Mouse (Mus musculus): ENCODE results near the gene Gm813. TPM values are rescaled to one million over a fixed set of nuclear protein-coding genes. Genes with fewer than 3 reads are reported as not detected.
"Not testable (repeated sequence)": the region's sequence is repeated elsewhere in the genome, so short reads cannot be mapped to it uniquely, and the experiment has no call there.

Gm813 gene
- polyA plus RNA-seq (2016; fragmentation: Nextera tagmentation; extraction: Ambion mirVana), result not detected in 2 replicates

DNA sequence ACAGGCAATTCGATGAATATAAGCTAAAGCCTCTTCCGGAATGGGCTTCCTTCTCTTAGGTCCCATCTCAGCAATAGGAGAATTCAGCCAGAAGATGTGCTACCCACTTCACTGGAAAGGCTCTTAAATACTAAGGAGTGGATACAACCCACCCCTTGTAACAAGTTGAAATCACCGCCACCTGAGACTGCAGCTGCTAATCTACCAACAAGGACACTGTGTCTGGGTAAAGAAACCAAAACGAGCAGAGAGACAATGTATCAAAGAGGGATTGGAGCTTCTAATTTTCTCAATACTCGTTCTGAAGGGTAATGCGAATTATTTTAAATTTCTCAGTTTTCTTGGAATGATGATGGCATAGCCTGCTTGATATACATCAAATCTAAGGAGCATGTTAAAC, at the start of gene Gm813:
Gene Gm813 (minus strand): TSS at position 101 of the 400 bp plus-strand sequence.
- Histone ChIP-seq H3K4me2 (no peak within 1 kb of the TSS), H3K4me1 (peaks cover 4% of the 10 kb centered on the region; the same call in 1 of the 2 replicates), H3K36me3 (no peaks in the 10 kb centered on the region), H3K9me3 (replicated peaks) (no peaks in the 10 kb centered on the region), H3K27ac (no peak within 1 kb of the TSS), H3K4me3 (no peak within 1 kb of the TSS), H3K27me3 (replicated peaks) (no peaks in the 10 kb centered on the region), H3K9ac (no peak within 1 kb of the TSS)
- ATAC-seq, result no peak
- WGBS (ENCODE audit: insufficient replicate concordance), result 77% methylated on average over 6 of the region's 6 CpGs

- Histone ChIP-seq H3K4me1 (peaks cover 93% of the 10 kb centered on the region), H3K27ac (peak overlapping the region; percentile 100)
- not testable (repeated sequence) for H3K9me3 ChIP-seq (replicated peaks); H3K36me3 ChIP-seq; H3K9ac ChIP-seq; ATAC-seq; H3K27me3 ChIP-seq (replicated peaks); H3K4me3 ChIP-seq; H3K4me2 ChIP-seq
These were observed 48.4 kb upstream of the Gm813 start for GRCm38 (mm10) chr16:58665137-58665536.

GRCm38 (mm10) chr16:58663816-58664215, 47.0 kb upstream of the Gm813 start:
- Histone ChIP-seq H3K27me3 (replicated peaks) (no peaks in the 10 kb centered on the region), H3K36me3 (no peaks in the 10 kb centered on the region), H3K9ac (0 out of 2 replicates have a peak overlapping the region, but pooled peaks have one; percentile 7), H3K9me3 (replicated peaks) (no peaks in the 10 kb centered on the region), H3K4me3 (no peak overlapping the region), H3K27ac (peak overlapping the region; percentile 100), H3K4me2 (no peak overlapping the region), H3K4me1 (peaks cover 97% of the 10 kb centered on the region)
- WGBS (ENCODE audit: insufficient replicate concordance), result 78% methylated on average over 2 of the region's 2 CpGs
- no peak for ATAC-seq

DNA sequence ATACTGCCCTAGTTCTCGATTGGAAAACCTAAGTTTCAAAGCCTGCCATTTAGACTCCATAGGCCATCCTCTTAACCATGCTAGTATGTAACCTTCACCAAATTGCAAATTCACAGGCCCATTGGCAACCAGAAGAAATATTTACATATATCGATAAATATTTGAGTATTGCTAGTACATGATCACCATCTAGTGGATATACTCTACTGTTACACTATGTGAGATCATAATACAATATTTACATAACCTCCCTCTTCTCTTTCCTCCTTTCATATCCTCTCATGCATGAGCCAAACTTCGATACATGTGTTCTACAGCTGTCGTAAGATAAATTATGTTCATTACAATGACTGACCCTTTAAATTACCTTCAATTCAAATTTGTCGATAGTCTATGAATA, 46.2 kb upstream of the Gm813 start:
- peak overlapping the region; percentile 61; the same call in 1 of the 2 replicates for H3K4me2 ChIP-seq
- ATAC-seq, result no peak
- peak overlapping the region; percentile 100 for H3K27ac ChIP-seq
- peaks cover 97% of the 10 kb centered on the region for H3K4me1 ChIP-seq
- WGBS (ENCODE audit: insufficient replicate concordance), result 50% methylated on average over 5 of the region's 5 CpGs
- no peaks in the 10 kb centered on the region for H3K27me3 ChIP-seq (replicated peaks)
- no peaks in the 10 kb centered on the region for H3K9me3 ChIP-seq (replicated peaks)
- peak overlapping the region; percentile 67 for H3K9ac ChIP-seq
- H3K36me3 ChIP-seq, result no peaks in the 10 kb centered on the region
- no peak overlapping the region for H3K4me3 ChIP-seq

DNA sequence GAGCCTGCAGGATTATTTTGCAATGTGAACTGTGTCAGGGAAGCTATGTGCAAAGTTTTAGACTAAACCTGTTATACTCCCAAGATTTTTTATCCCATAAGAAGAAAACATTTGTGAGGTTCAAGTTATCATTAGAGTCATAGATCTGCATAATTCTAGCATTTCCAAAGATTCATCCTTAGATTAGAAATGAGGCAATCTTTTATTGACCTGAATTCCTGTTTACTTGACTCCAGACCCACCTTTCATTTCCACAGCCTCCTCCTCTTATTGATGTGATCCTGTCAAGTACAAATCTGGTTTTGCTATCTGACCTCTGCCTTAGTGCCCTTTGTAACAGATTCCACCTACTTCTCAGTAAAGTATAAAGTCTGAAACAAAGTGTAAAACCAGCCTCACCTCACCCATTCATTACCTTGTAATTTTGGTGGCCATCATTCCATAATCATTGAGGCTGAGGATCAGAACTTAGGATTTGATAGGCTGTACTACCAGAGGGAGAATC, 45.6 kb upstream of the Gm813 start:
- Histone ChIP-seq H3K9ac (peak overlapping the region; percentile 67), H3K27ac (peak overlapping the region; percentile 100)

DNA sequence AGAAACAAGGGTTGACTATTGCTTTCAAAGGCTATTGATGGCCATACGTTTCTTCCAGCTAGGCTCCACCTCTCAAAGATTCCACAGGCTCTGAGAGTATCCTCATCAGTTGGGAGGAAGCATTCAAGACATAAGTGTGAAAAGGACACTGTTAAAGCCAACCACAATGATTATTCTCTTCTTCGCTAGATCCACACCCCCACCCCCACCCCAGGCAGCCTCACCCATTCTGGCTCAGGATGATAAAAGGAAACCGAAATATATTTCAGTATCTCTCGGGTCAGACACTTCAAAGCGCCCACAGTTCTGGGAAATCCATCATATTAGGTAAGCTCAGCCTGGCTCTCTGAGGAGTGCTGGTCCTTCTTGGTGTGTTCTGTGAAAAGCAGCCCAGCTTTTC, 45.0 kb upstream of the Gm813 start:
- 20% methylated on average over 5 of the region's 5 CpGs for WGBS (ENCODE audit: insufficient replicate concordance)
- no peaks in the 10 kb centered on the region for H3K36me3 ChIP-seq
- peak overlapping the region; percentile 61 for H3K4me2 ChIP-seq
- peaks cover 97% of the 10 kb centered on the region for H3K4me1 ChIP-seq
- peak overlapping the region; percentile 27 for H3K4me3 ChIP-seq
- peak overlapping the region; percentile 67 for H3K9ac ChIP-seq
- H3K9me3 ChIP-seq (replicated peaks), result no peaks in the 10 kb centered on the region
- peak; percentile 94 for ATAC-seq
- peak overlapping the region; percentile 100 for H3K27ac ChIP-seq
- H3K27me3 ChIP-seq (replicated peaks), result no peaks in the 10 kb centered on the region

More for the DNA sequence above, 45.6 kb upstream of the Gm813 start:
- Histone ChIP-seq H3K27me3 (replicated peaks) (no peaks in the 10 kb centered on the region), H3K9me3 (replicated peaks) (no peaks in the 10 kb centered on the region), H3K4me2 (peak overlapping the region; percentile 61), H3K4me1 (peaks cover 97% of the 10 kb centered on the region), H3K36me3 (no peaks in the 10 kb centered on the region), H3K4me3 (peak overlapping the region; percentile 27)
- no peak for ATAC-seq

GRCm38 (mm10) chr16:58658668-58659067, 41.9 kb upstream of the Gm813 start:
- Histone ChIP-seq H3K27me3 (replicated peaks) (no peaks in the 10 kb centered on the region), H3K4me3 (no peak overlapping the region; the same call in 1 of the 2 replicates), H3K9me3 (replicated peaks) (no peaks in the 10 kb centered on the region), H3K4me2 (peak overlapping the region; percentile 56), H3K36me3 (no peaks in the 10 kb centered on the region), H3K4me1 (peaks cover 72% of the 10 kb centered on the region), H3K9ac (peak overlapping the region; percentile 51; the same call in 1 of the 2 replicates), H3K27ac (peak overlapping the region; percentile 85)
- ATAC-seq, result peak; percentile 72
- WGBS (ENCODE audit: insufficient replicate concordance), result 54% methylated on average over 6 of the region's 6 CpGs

- H3K9ac ChIP-seq, result peak overlapping the region; percentile 14; the same call in 1 of the 2 replicates
- H3K4me2 ChIP-seq, result no peak overlapping the region
- 86% methylated on average over 4 of the region's 4 CpGs for WGBS (ENCODE audit: insufficient replicate concordance)
- H3K27me3 ChIP-seq (replicated peaks), result no peaks in the 10 kb centered on the region
- ATAC-seq, result no peak
- H3K4me3 ChIP-seq, result no peak overlapping the region
- peaks cover 52% of the 10 kb centered on the region for H3K4me1 ChIP-seq
- peak overlapping the region; percentile 38 for H3K27ac ChIP-seq
- no peaks in the 10 kb centered on the region for H3K9me3 ChIP-seq (replicated peaks)
- no peaks in the 10 kb centered on the region for H3K36me3 ChIP-seq
These were observed 39.7 kb upstream of the Gm813 start for GRCm38 (mm10) chr16:58656526-58656925.

DNA sequence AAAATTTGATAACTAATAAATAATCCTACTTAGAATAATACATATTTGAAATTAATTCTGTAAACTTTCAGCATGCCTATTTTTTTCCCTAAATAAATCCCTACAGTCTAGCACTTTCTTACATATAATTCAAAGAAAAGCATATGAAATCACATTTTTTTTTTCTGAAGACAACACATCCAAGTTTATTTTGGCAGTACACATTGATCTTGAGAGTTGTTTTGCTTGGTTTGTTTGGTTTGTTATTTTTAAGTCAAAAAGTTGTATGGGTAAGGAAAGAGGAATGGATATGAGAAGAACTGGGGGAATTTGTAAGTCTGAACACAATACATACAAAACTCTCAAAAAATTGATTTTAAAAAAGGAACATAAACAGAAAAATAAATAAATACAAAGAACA, 39.0 kb upstream of the Gm813 start:
- H3K9ac ChIP-seq, result no peak overlapping the region

DNA sequence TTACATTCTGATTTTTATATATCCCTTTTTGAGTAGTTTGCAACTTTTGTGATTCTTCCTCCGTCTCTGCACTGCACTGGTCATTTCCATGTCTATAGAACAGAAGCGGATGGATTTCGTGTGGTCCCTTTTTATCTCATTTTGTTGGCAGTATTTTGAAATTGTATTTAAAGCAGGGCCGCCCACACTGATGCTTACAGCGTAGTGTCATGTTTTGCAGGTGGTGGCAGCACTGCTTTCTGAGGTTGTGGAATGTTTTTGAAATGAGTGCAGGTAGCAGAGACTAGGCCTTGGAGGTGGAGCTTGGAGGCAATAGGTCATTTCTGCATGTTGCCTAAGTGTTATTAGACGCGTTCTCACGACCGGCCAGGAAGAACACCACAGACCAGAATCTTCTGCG, 33.2 kb upstream of the Gm813 start:
- no peak overlapping the region for H3K4me3 ChIP-seq
- ATAC-seq, result no peak
- H3K9me3 ChIP-seq (replicated peaks), result no peaks in the 10 kb centered on the region
- H3K27me3 ChIP-seq (replicated peaks), result no peaks in the 10 kb centered on the region
- no peaks in the 10 kb centered on the region; the same call in 1 of the 2 replicates for H3K4me1 ChIP-seq
- WGBS (ENCODE audit: insufficient replicate concordance), result 92% methylated on average over 10 of the region's 10 CpGs
- no peak overlapping the region for H3K9ac ChIP-seq
- no peak overlapping the region for H3K4me2 ChIP-seq
- H3K27ac ChIP-seq, result no peak overlapping the region
- no peaks in the 10 kb centered on the region for H3K36me3 ChIP-seq

More for the DNA sequence above, 39.0 kb upstream of the Gm813 start:
- Histone ChIP-seq H3K4me1 (peaks cover 44% of the 10 kb centered on the region), H3K4me3 (no peak overlapping the region), H3K27me3 (replicated peaks) (no peaks in the 10 kb centered on the region), H3K4me2 (no peak overlapping the region), H3K36me3 (no peaks in the 10 kb centered on the region), H3K9me3 (replicated peaks) (no peaks in the 10 kb centered on the region), H3K27ac (no peak overlapping the region)
- ATAC-seq, result no peak

- H3K4me2 ChIP-seq, result no peak within 1 kb of the TSS
- no peak within 1 kb of the TSS for H3K4me3 ChIP-seq
- ATAC-seq, result no peak
- no peaks in the 10 kb centered on the region for H3K27me3 ChIP-seq (replicated peaks)
- H3K9me3 ChIP-seq (replicated peaks), result no peaks in the 10 kb centered on the region
- peaks cover 20% of the 10 kb centered on the region for H3K4me1 ChIP-seq
- WGBS (ENCODE audit: insufficient replicate concordance), result 75% methylated on average over 3 of the region's 3 CpGs
- H3K27ac ChIP-seq, result peak within 1 kb of the TSS; percentile 52
- no peaks in the 10 kb centered on the region for H3K36me3 ChIP-seq
- H3K9ac ChIP-seq, result 0 out of 2 replicates have a peak within 1 kb of the TSS, but pooled peaks have one; percentile 13
These were observed 22.0 kb upstream of the Gm813 start, which contains the start of gene E330017A01Rik for GRCm38 (mm10) chr16:58638689-58639175. E330017A01Rik (minus strand) TSS chr16:58638739.

DNA sequence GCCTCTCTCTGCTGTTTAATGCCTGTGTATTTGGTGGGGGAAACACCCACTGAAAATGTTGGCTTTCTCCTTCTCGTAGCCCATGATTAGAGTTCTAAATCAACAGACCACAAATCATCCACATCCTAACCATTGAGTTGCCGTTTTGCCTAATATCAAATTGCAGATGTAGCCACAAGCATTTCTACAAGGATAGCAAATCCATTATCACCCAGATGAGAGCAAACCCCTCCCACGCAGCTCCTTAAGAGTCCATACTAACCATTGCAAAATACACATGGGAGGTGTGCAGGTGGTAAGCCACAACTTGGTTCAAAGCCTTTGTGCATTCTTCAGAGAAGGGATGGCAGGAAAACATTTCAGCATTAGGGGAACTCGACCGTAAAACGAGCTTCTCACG, 21.2 kb upstream of the Gm813 start:
- 78% methylated on average over 7 of the region's 7 CpGs for WGBS (ENCODE audit: insufficient replicate concordance)
- H3K9ac ChIP-seq, result 0 out of 2 replicates have a peak overlapping the region, but pooled peaks have one; percentile 13
- H3K9me3 ChIP-seq (replicated peaks), result no peaks in the 10 kb centered on the region
- no peak for ATAC-seq
- H3K4me1 ChIP-seq, result peaks cover 20% of the 10 kb centered on the region
- no peak overlapping the region for H3K4me2 ChIP-seq
- no peaks in the 10 kb centered on the region for H3K36me3 ChIP-seq
- H3K27me3 ChIP-seq (replicated peaks), result no peaks in the 10 kb centered on the region
- H3K4me3 ChIP-seq, result no peak overlapping the region
- H3K27ac ChIP-seq, result peak overlapping the region; percentile 52

DNA sequence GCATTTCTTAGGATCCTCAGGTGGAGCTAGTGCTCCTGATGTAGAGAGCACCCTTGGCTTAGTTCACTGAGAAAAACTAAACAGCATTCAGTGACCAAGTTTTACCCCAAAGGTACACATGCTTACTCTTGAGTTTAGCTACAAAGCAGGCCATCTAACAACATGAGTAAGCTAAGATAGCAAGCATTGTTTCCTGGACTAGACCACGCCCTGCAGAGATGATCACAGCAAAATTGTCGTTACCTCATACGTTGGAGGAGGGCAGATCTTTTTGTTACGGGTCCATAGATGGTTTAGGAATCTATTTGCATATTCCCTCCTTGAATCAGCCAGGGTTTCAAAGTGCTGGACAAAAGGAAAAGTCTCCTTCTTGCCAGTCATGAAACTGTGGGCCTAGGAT, 20.7 kb upstream of the Gm813 start:
- Histone ChIP-seq H3K4me3 (no peak overlapping the region), H3K9me3 (replicated peaks) (no peaks in the 10 kb centered on the region), H3K4me2 (no peak overlapping the region), H3K27me3 (replicated peaks) (no peaks in the 10 kb centered on the region), H3K27ac (peak overlapping the region; percentile 52), H3K36me3 (no peaks in the 10 kb centered on the region), H3K9ac (no peak overlapping the region), H3K4me1 (peaks cover 20% of the 10 kb centered on the region)
- ATAC-seq, result peak; percentile 86
- 23% methylated on average over 4 of the region's 4 CpGs for WGBS (ENCODE audit: insufficient replicate concordance)
